Mouse (Mus musculus) heart, embryonic 16.5 days (tissue): ENCODE results near the gene Ttl. TPM values are rescaled to one million over a fixed set of nuclear protein-coding genes. Genes with fewer than 3 reads are reported as not detected.

Experiments
- ATAC-seq: fragments of 200-750 bp; cut with Nextera tagmentation; replicated peaks from 2 replicates; pipeline ENCODE4 v1.8.0; 2017; ENCODE audit warnings: moderate number of reproducible peaks; ENCODE audit not compliant: insufficient read depth, low FRiP score; ENCODE audit errors: extremely low read depth
- H3K27ac ChIP-seq: fragments of 300-500 bp; sonication (generic); 2 replicates; pipeline ENCODE4 v1.5.1; 2014; ENCODE audit warnings: mild to moderate bottlenecking, low read length, control low read depth, moderate library complexity
- H3K27me3 ChIP-seq: fragments of 300-500 bp; sonication (generic); 2 replicates; pipeline ENCODE4 v1.6.1; 2014; ENCODE audit warnings: low read length, mixed read lengths; ENCODE audit not compliant: control insufficient read depth, insufficient read depth
- H3K36me3 ChIP-seq: fragments of 300-500 bp; sonication (generic); 2 replicates; pipeline ENCODE4 v1.6.1; 2014; ENCODE audit not compliant: control insufficient read depth, insufficient read depth
- H3K4me1 ChIP-seq: fragments of 300-500 bp; sonication (generic); 2 replicates; pipeline ENCODE4 v1.6.1; 2014; ENCODE audit warnings: low read length, mixed read lengths; ENCODE audit not compliant: control insufficient read depth, insufficient read depth
- H3K4me2 ChIP-seq: fragments of 300-500 bp; sonication (generic); 2 replicates; pipeline ENCODE4 v1.6.1; 2014; ENCODE audit warnings: low read depth, mild to moderate bottlenecking, control low read depth, low read length
- H3K4me3 ChIP-seq: fragments of 300-500 bp; sonication (generic); 2 replicates; pipeline ENCODE4 v1.5.1; 2014; ENCODE audit warnings: mild to moderate bottlenecking, control low read depth, low read length
- H3K9ac ChIP-seq: fragments of 300-500 bp; sonication (generic); 2 replicates; pipeline ENCODE4 v1.6.1; 2014; ENCODE audit warnings: low read length, control low read depth
- H3K9me3 ChIP-seq: fragments of 300-500 bp; sonication (generic); replicated peaks from 2 replicates; pipeline ENCODE4 v1.6.1; 2016; ENCODE audit warnings: low read length; ENCODE audit not compliant: control insufficient read depth
- WGBS: fragments of 180-500 bp; shearing (Covaris S2); extraction: QIAGEN DNeasy Blood & Tissue Kit; methylation state at CpG from one replicate; pipeline ENCODE4 v1.1.7; 2014; 5-methylcytosine and 5-hydroxymethylcytosine counted together
- polyA plus RNA-seq: library from polyadenylated mRNA; unstranded; fragments of >200 nt; fragmentation: Nextera tagmentation; extraction: Ambion mirVana; gene quantifications from 2 replicates; pipeline ENCODE4 v1.2.1, GENCODE M21; 2015

Gene Ttl
- polyA plus RNA-seq, 1 experiment from 2014 or later = 8.4 TPM

DNA sequence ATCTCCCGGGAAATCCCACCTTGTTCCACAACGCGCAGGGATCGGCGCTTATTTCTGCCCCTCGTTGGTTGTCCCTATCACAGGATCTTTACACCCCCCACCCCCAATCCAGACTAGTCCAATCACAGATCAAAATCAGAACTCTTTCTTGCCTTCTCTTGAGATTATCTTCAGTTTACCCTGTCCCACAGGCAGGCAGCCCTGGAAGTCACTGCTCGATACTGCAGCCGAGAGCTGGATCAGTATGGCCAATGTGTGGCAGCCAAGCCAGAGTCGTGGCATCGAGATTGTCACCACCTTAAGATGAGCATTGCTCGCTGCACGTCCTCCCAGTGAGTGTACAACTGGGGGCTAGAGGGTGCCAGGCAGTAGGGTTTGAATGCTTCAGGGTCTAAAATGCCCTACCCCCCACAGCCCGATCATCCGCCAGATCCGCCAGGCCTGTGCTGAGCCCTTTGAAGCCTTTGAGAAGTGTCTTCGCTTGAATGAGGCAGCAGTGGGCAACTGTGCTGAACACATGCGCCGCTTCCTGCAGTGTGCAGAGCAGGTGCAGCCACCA, 64.3 kb downstream of the Ttl start:
- Histone ChIP-seq H3K4me1 (peaks cover 12% of the 10 kb centered on the region), H3K27me3 (no peaks in the 10 kb centered on the region), H3K4me2 (peak overlapping the region; percentile 82), H3K36me3 (peaks cover 38% of the 10 kb centered on the region), H3K9ac (peak overlapping the region; percentile 70), H3K9me3 (peaks cover 8% of the 10 kb centered on the region), H3K27ac (peak overlapping the region; percentile 93), H3K4me3 (peak overlapping the region; percentile 76)
- peak; percentile 50 for ATAC-seq
- 26% methylated on average over 18 of the region's 18 CpGs for WGBS

DNA sequence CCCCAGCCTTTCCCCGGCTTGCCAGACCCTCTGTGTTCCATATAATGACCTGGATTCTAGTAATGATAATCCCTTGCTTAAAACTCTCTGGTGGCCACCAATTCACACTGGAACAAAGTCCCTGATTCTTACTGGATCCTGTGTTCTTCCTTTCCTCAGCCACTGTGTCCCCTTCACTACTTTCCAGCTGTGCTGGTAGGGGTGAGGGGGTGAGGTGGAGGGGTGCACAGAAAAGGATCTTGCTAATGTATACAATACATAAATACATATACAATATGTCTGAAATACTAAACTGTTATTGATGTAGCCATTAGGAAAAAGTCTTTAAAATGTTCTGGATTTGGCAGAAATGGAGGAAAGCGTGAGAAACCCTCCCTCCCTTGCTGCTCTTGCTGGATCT, 65.0 kb downstream of the Ttl start:
- no peak overlapping the region; the same call in 1 of the 2 replicates for H3K27ac ChIP-seq
- 95% methylated on average over 2 of the region's 2 CpGs for WGBS
- no peak for ATAC-seq

DNA sequence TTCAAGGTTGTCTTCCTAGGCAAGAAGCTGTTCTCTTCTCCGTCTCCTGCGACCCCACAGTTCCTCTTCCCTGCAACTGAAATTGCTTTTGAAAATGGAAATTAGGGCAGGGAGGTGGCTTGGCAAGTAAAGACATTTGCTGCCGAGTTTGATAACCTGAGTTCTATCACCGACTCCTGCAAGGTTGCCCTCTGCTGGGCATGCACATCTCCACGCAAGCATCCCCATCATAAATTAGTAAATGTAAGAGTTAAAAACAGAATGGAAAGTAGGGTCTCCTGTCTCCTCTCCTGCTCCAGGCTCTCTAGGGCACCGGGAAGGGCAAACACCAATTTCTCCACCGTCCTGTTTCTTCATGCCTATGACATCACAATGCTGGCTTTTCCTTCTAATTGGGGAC, 66.5 kb downstream of the Ttl start:
- no peak for ATAC-seq
- Histone ChIP-seq H3K36me3 (peaks cover 22% of the 10 kb centered on the region), H3K4me1 (peaks cover 12% of the 10 kb centered on the region), H3K27ac (no peak overlapping the region), H3K4me2 (no peak overlapping the region), H3K9me3 (peaks cover 8% of the 10 kb centered on the region), H3K4me3 (no peak overlapping the region), H3K9ac (no peak overlapping the region), H3K27me3 (no peaks in the 10 kb centered on the region)
- WGBS = 90% methylated on average over 7 of the region's 7 CpGs

More for the DNA sequence above, 65.0 kb downstream of the Ttl start:
- no peaks in the 10 kb centered on the region for H3K27me3 ChIP-seq
- peaks cover 8% of the 10 kb centered on the region for H3K9me3 ChIP-seq
- H3K9ac ChIP-seq = no peak overlapping the region
- H3K4me3 ChIP-seq = no peak overlapping the region
- H3K4me2 ChIP-seq = peak overlapping the region; percentile 82; the same call in 1 of the 2 replicates
- H3K36me3 ChIP-seq = peaks cover 32% of the 10 kb centered on the region
- H3K4me1 ChIP-seq = peaks cover 12% of the 10 kb centered on the region

DNA sequence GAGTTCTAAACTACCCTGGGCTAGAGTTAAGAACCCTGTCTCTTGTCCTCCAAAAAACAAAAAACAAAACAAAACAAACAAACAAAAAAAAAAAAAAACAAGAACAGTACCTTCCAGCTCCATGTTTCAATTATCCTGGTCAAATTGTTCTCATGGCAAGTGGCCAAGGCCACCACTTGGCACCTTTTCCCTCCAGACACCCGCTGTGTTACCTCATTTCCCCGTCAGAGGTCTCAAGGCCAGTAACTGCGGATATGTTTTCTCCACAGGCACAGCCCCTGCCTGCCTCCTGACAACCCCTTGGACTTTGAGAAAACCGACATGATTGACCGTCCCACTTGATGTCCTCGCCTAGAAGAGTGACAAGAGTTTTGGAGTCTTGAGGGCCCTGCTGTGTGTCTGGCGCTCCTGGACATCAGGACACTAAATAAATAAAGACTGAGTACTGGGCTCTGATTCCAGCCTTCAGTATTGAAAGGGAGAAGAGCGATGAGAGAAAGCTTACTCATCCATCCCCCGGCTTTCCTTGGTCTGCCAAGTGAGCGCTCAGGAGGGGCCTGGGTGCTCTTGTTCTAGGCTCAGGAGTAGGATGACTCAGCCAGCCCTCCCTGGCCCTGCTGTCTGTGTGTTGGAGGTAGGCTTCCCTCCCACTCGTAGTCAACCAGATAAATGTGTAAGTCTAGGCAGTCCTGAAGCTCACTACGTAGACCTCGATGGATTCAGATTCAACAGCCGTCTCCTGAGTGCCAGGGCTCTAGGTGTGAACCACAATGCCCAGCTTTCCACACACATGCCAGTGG, 67.5 kb downstream of the Ttl start:
- Histone ChIP-seq H3K9me3 (peaks cover 8% of the 10 kb centered on the region), H3K4me1 (peaks cover 12% of the 10 kb centered on the region), H3K27ac (no peak overlapping the region), H3K4me2 (no peak overlapping the region), H3K4me3 (no peak overlapping the region), H3K9ac (no peak overlapping the region), H3K36me3 (peaks cover 20% of the 10 kb centered on the region), H3K27me3 (no peaks in the 10 kb centered on the region)
- ATAC-seq = no peak
- WGBS = 95% methylated on average over 14 of the region's 14 CpGs

DNA sequence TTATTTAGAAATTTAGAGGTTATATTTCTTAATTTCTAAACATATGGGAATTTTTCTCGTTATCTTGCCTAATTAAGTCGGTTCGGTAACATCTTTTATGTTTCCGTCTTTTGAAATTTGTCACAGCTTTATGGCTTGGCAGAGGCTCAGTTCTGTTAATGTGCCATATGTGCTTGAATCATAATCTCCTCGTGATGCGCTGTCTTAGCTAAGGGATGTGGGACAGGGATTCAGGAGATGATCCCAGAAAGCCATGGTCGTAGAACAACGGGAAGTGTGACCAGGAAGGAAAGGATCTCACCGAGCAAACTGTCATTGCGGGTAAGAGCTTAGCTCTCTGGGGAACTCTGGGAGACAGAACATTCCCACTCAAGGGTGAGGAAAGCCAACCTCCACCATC, 74.2 kb downstream of the Ttl start:
- 80% methylated on average over 10 of the region's 10 CpGs for WGBS
- no peak for ATAC-seq

More for the DNA sequence above, 74.2 kb downstream of the Ttl start:
- Histone ChIP-seq H3K36me3 (no peaks in the 10 kb centered on the region), H3K27ac (no peak overlapping the region), H3K9me3 (no peaks in the 10 kb centered on the region), H3K4me3 (no peak overlapping the region), H3K27me3 (no peaks in the 10 kb centered on the region), H3K9ac (no peak overlapping the region), H3K4me2 (no peak overlapping the region), H3K4me1 (no peaks in the 10 kb centered on the region)

Other genes starting within 250 kb of the Ttl start
- 25.3 and 28.5 TPM in 2 replicates for gene Tmem87b, start 247.8 kb upstream of the Ttl start, polyA plus RNA-seq
- gene Fbln7, start 203.0 kb upstream of the Ttl start, polyA plus RNA-seq = 1.6 TPM in 2 replicates
- 5.2 and 5.5 TPM in 2 replicates for gene Zc3h8, start 121.9 kb upstream of the Ttl start, polyA plus RNA-seq
- gene Zc3h6, start 98.5 kb upstream of the Ttl start, polyA plus RNA-seq = 0.89 and 1.3 TPM in 2 replicates
- 8.6 and 10.6 TPM in 2 replicates for gene Gm10762, start 98.2 kb upstream of the Ttl start, polyA plus RNA-seq
- 0.09 and 0.10 TPM in 2 replicates for gene Vinac1, start 17.8 kb upstream of the Ttl start, polyA plus RNA-seq
- 15.2 and 16.0 TPM in 2 replicates for gene Polr1b, start 35.1 kb downstream of the Ttl start, polyA plus RNA-seq
- gene Chchd5, start 63.8 kb downstream of the Ttl start, polyA plus RNA-seq = 17.6 and 18.2 TPM in 2 replicates
- 20.5 and 21.1 TPM in 2 replicates for gene Slc20a1, start 132.8 kb downstream of the Ttl start, polyA plus RNA-seq
- gene Ckap2l, start 231.3 kb downstream of the Ttl start, polyA plus RNA-seq = 37.7 and 47.8 TPM in 2 replicates
- gene Il1a, start 244.0 kb downstream of the Ttl start, polyA plus RNA-seq = 0.11 and 0.22 TPM in 2 replicates